Mouse (Mus musculus): Measurements from ENCODE around the gene Efr3b.
A peak's percentile ranks its signal among the peaks of the same experiment; 100 is the strongest.
"Not testable (repeated sequence)": the region's sequence is repeated elsewhere in the genome, so short reads cannot be mapped to it uniquely, and the experiment has no call there.

Efr3b gene

DNA sequence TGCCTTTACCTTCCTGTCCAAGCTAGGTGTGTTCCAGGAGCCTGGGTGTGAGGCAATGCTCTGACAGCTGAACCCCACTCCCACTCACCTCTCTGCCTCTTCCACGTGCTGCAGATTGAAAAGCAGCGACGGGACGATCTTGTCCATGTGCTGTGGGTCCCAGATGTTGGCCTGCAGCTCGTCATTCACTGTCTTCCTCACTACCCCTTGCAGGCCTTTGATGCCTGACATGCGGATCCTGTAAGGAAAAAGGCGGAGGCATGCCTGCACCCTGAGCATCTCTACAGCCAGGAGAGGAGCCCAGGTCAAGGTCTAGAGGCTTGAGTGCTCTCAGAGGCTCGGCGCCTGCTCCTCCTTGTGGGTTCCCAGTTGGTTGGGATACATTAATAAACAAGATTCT, 54.3 kb downstream of the Efr3b start:
- Histone ChIP-seq H3K4me3 (replicated peaks; ENCODE audit: low read length) (peak overlapping the region; percentile 51), H3K36me3 (ENCODE audit: insufficient read depth, low read length) (no peaks in the 10 kb centered on the region), H3K9me3 (ENCODE audit: low read length) (no peaks in the 10 kb centered on the region), H3K4me1 (replicated peaks; ENCODE audit: low read depth, low read length) (peaks cover 48% of the 10 kb centered on the region), H3K27me3 (ENCODE audit: insufficient read depth, low read length) (peaks cover 18% of the 10 kb centered on the region)
- TF ChIP-seq POU5F1 (IDR thresholded peaks at IDR 0.05; ENCODE audit: borderline replicate concordance, low read length): no peak
- no peak for TF ChIP-seq CTCF (conservative IDR thresholded peaks at IDR 0.05; ENCODE audit: low read length)
- TF ChIP-seq NANOG (IDR thresholded peaks at IDR 0.05; ENCODE audit: borderline replicate concordance, low read length): no peak

DNA sequence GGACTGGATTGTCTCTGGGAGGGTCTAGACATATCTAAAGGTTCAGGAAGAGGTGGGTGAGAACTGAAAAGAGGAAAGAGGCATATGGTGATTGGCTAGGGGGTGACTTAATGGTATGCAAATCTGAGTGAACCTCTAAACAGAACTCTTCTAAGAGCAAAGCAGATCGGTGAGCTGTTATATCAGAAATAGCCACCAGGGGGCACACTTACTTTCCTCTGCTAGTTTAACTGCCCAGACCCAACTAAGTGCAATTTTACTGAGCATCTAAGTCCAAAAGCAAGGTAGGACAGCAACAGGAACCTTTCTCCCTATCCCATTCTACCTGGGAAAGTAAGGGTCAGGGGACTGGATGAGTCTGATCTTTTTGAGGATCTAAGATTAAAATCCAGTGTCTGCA, 55.0 kb downstream of the Efr3b start:
- Histone ChIP-seq H3K4me3 (replicated peaks; ENCODE audit: low read length) (no peak overlapping the region), H3K9me3 (ENCODE audit: low read length) (no peaks in the 10 kb centered on the region), H3K36me3 (ENCODE audit: insufficient read depth, low read length) (no peaks in the 10 kb centered on the region), H3K4me1 (replicated peaks; ENCODE audit: low read depth, low read length) (peaks cover 48% of the 10 kb centered on the region), H3K27me3 (ENCODE audit: insufficient read depth, low read length) (peaks cover 18% of the 10 kb centered on the region)
- TF ChIP-seq POU5F1 (IDR thresholded peaks at IDR 0.05; ENCODE audit: borderline replicate concordance, low read length) (no peak), NANOG (IDR thresholded peaks at IDR 0.05; ENCODE audit: borderline replicate concordance, low read length) (no peak), CTCF (conservative IDR thresholded peaks at IDR 0.05; ENCODE audit: low read length) (peak; percentile 78)

DNA sequence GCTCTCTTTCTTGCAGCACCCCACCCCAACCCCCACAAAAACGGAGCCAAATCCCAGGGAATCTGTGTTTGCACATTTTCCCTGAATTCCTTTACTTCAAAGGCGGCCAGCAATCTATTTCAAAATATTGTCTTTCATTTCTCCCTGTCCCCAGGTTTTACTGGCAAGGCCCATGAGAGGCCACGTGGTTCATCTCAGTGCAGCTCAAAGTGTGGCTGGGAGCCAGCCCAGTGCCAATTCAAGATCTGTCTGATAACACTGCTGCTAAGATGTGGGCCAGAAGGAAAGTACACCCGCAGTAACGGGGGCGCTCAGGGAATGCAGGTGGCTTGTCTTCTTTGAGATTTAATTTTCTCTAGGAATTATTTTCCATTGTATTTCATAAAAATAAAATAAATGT, 56.5 kb downstream of the Efr3b start:
- Histone ChIP-seq H3K9me3 (ENCODE audit: low read length) (no peaks in the 10 kb centered on the region), H3K27me3 (ENCODE audit: insufficient read depth, low read length) (peaks cover 18% of the 10 kb centered on the region), H3K4me3 (replicated peaks; ENCODE audit: low read length) (peak overlapping the region; percentile 85), H3K4me1 (replicated peaks; ENCODE audit: low read depth, low read length) (peaks cover 48% of the 10 kb centered on the region), H3K36me3 (ENCODE audit: insufficient read depth, low read length) (no peaks in the 10 kb centered on the region)
- TF ChIP-seq CTCF (conservative IDR thresholded peaks at IDR 0.05; ENCODE audit: low read length): no peak
- TF ChIP-seq NANOG (IDR thresholded peaks at IDR 0.05; ENCODE audit: borderline replicate concordance, low read length): no peak

DNA sequence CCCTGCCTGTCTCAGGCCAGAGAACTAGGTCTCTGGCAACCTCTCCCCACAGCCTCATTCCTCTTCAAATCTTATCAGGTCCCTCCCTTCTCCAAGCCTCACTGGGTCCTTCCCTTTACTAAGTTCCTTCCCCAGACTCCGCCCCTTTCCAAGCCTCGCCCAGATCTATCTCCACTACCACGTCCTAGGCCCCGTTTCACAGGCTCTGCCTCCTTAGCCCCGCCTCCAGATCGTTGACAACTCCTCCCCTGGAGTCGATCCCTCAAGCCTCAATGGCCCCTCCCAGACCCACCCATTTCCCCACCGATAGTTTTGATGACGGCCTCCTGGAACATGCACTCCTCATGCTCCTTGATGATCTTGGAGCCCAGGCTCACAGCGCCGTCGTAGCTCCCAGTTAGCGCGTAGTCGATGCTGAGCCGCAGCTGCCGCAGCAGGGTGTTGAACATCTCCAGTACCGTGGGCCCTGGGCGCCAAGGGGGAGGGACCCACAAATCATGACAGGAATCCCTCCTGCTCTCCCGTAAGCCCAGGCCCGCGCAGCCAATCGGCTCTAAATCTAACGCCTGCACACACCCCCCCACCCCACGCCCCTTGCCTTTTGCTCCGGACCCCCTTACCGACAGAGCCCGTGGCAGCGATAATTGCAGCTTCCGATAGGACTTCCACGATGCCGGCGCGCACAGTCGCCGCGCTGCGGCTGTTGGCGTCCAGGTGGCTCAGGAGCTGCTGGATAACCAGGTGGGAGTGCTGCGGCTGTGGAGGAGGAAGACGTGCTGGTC, 57.2 kb downstream of the Efr3b start:
- peaks cover 48% of the 10 kb centered on the region for H3K4me1 ChIP-seq (replicated peaks; ENCODE audit: low read depth, low read length)
- no peak for TF ChIP-seq POU5F1 (IDR thresholded peaks at IDR 0.05; ENCODE audit: borderline replicate concordance, low read length)
- TF ChIP-seq CTCF (conservative IDR thresholded peaks at IDR 0.05; ENCODE audit: low read length): no peak
- TF ChIP-seq NANOG (IDR thresholded peaks at IDR 0.05; ENCODE audit: borderline replicate concordance, low read length): no peak
- H3K27me3 ChIP-seq (ENCODE audit: insufficient read depth, low read length): peaks cover 18% of the 10 kb centered on the region
- H3K36me3 ChIP-seq (ENCODE audit: insufficient read depth, low read length): no peaks in the 10 kb centered on the region
- H3K4me3 ChIP-seq (replicated peaks; ENCODE audit: low read length): peak overlapping the region; percentile 85
- no peaks in the 10 kb centered on the region for H3K9me3 ChIP-seq (ENCODE audit: low read length)

DNA sequence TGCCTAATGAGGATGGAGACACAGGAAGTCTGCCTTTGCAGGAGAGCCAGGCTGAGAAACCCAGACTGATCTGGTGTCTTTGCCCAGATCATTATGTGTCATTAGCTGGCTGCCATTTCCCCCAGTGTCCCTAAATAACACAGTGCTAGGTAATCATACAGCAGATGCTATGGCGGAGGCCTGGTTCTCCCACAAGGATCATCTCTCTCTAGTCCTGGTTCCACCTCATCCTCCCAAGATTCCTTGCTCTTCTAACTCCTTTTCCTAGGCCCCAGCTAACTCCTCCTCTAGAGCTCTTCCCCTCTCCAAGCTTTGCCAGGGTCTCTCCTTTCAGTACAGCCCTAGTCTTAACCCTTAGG, 57.7 kb downstream of the Efr3b start:
- Histone ChIP-seq H3K9me3 (ENCODE audit: low read length) (no peaks in the 10 kb centered on the region), H3K4me1 (replicated peaks; ENCODE audit: low read depth, low read length) (peaks cover 48% of the 10 kb centered on the region), H3K27me3 (ENCODE audit: insufficient read depth, low read length) (peaks cover 18% of the 10 kb centered on the region), H3K4me3 (replicated peaks; ENCODE audit: low read length) (peak overlapping the region; percentile 85), H3K36me3 (ENCODE audit: insufficient read depth, low read length) (no peaks in the 10 kb centered on the region)
- TF ChIP-seq POU5F1 (IDR thresholded peaks at IDR 0.05; ENCODE audit: borderline replicate concordance, low read length) (no peak), NANOG (IDR thresholded peaks at IDR 0.05; ENCODE audit: borderline replicate concordance, low read length) (no peak), CTCF (conservative IDR thresholded peaks at IDR 0.05; ENCODE audit: low read length) (no peak)

DNA sequence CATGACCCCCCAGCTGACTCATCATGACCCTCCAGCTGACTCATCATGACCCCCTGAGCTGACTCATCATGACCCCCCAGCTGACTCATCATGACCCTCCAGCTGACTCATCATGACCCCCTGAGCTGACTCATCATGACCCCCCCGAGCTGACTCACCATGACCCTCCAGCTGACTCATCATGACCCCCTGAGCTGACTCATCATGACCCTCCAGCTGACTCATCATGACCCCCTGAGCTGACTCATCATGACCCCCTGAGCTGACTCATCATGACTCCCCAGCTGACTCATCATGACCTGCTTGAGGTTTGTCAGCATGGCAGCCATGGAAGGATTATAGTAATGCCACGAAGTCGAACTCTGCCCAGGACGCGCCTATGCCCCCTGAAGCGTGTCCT, 65.5 kb downstream of the Efr3b start:
- H3K27me3 ChIP-seq (ENCODE audit: insufficient read depth, low read length); H3K4me3 ChIP-seq (replicated peaks; ENCODE audit: low read length); H3K36me3 ChIP-seq (ENCODE audit: insufficient read depth, low read length): not testable (repeated sequence)
- peaks cover 12% of the 10 kb centered on the region for H3K9me3 ChIP-seq (ENCODE audit: low read length)
- H3K4me1 ChIP-seq (replicated peaks; ENCODE audit: low read depth, low read length): peaks cover 15% of the 10 kb centered on the region

DNA sequence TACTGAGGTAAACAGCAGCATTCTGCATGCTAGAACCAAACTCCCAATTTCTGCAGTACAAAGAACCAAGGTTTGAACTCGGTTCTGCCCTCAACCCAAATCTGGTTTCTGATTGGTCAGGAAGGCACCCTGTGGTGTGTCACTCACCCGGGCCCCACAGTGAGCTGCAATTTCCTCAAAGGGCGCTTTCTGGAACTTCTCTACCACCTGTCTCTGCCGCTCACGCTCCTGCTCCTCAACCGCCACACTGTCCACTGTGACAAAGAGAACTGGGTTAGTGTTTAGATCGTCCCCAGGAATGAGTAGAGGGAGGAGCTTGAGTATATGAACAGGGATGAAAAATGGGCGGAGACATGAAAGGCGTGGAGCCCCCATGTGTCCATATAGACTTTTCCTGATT, 70.3 kb downstream of the Efr3b start:
- H3K27me3 ChIP-seq (ENCODE audit: insufficient read depth, low read length): peaks cover 5% of the 10 kb centered on the region
- 0 out of 2 replicates have a peak overlapping the region, but pooled peaks have one; percentile 29 for H3K4me3 ChIP-seq (replicated peaks; ENCODE audit: low read length)
- peaks cover 7% of the 10 kb centered on the region; the same call in 1 of the 2 replicates for H3K9me3 ChIP-seq (ENCODE audit: low read length)
- no peaks in the 10 kb centered on the region for H3K36me3 ChIP-seq (ENCODE audit: insufficient read depth, low read length)
- H3K4me1 ChIP-seq (replicated peaks; ENCODE audit: low read depth, low read length): peaks cover 18% of the 10 kb centered on the region
- no peak for TF ChIP-seq CTCF (conservative IDR thresholded peaks at IDR 0.05; ENCODE audit: low read length)
- no peak; the same call in 1 of the 2 replicates for TF ChIP-seq NANOG (IDR thresholded peaks at IDR 0.05; ENCODE audit: borderline replicate concordance, low read length)
- TF ChIP-seq POU5F1 (IDR thresholded peaks at IDR 0.05; ENCODE audit: borderline replicate concordance, low read length): no peak

DNA sequence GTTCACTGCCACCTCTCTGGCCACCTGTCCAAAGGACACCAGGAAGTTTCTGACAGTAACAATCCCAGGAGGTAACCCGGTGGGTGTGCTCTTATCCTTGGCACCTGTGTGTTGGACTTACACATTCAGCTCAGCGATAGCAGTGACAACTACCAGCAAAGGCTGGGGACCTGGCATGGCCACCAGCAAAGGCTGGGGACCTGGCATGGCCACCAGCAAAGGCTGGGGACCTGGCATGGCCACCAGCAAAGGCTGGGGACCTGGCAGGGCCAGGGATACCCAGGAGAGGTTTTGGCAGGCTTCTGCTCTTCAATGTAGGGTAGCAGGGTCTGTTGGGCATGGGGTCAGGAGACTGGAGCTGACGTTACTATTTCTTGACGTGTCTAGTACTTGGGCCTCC, 71.5 kb downstream of the Efr3b start:
- H3K4me1 ChIP-seq (replicated peaks; ENCODE audit: low read depth, low read length): peaks cover 18% of the 10 kb centered on the region
- H3K36me3 ChIP-seq (ENCODE audit: insufficient read depth, low read length): no peaks in the 10 kb centered on the region
- peaks cover 5% of the 10 kb centered on the region for H3K27me3 ChIP-seq (ENCODE audit: insufficient read depth, low read length)
- no peaks in the 10 kb centered on the region for H3K9me3 ChIP-seq (ENCODE audit: low read length)
- no peak overlapping the region for H3K4me3 ChIP-seq (replicated peaks; ENCODE audit: low read length)
- no peak for TF ChIP-seq POU5F1 (IDR thresholded peaks at IDR 0.05; ENCODE audit: borderline replicate concordance, low read length)
- TF ChIP-seq CTCF (conservative IDR thresholded peaks at IDR 0.05; ENCODE audit: low read length): no peak
- no peak for TF ChIP-seq NANOG (IDR thresholded peaks at IDR 0.05; ENCODE audit: borderline replicate concordance, low read length)

DNA sequence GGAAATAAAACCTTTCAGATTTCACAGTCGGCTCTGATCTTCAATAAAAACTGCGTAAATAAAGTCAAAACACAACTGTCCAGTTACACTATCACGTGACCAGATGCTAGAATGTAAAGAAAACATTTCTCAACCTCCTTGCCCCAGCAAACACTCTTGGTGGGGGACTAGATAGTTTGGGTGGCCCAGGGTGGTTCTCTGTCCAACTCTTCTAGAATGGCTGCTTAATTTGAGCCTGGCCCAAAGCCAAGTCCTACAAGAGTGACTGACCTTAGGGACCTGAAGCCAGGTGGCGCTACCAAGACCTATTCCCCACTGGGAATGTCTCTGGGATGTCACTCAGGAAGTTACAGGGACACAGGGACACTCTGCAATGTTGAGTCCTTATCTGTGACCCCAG, 78.2 kb downstream of the Efr3b start:
- Histone ChIP-seq H3K4me1 (replicated peaks; ENCODE audit: low read depth, low read length) (peaks cover 20% of the 10 kb centered on the region), H3K9me3 (ENCODE audit: low read length) (no peaks in the 10 kb centered on the region), H3K36me3 (ENCODE audit: insufficient read depth, low read length) (no peaks in the 10 kb centered on the region), H3K4me3 (replicated peaks; ENCODE audit: low read length) (peak overlapping the region; percentile 92), H3K27me3 (ENCODE audit: insufficient read depth, low read length) (no peaks in the 10 kb centered on the region)
- TF ChIP-seq POU5F1 (IDR thresholded peaks at IDR 0.05; ENCODE audit: borderline replicate concordance, low read length) (no peak), NANOG (IDR thresholded peaks at IDR 0.05; ENCODE audit: borderline replicate concordance, low read length) (no peak), CTCF (conservative IDR thresholded peaks at IDR 0.05; ENCODE audit: low read length) (no peak)
